Mouse (Mus musculus): ENCODE results near the gene Slc10a7.

The Slc10a7 gene

DNA sequence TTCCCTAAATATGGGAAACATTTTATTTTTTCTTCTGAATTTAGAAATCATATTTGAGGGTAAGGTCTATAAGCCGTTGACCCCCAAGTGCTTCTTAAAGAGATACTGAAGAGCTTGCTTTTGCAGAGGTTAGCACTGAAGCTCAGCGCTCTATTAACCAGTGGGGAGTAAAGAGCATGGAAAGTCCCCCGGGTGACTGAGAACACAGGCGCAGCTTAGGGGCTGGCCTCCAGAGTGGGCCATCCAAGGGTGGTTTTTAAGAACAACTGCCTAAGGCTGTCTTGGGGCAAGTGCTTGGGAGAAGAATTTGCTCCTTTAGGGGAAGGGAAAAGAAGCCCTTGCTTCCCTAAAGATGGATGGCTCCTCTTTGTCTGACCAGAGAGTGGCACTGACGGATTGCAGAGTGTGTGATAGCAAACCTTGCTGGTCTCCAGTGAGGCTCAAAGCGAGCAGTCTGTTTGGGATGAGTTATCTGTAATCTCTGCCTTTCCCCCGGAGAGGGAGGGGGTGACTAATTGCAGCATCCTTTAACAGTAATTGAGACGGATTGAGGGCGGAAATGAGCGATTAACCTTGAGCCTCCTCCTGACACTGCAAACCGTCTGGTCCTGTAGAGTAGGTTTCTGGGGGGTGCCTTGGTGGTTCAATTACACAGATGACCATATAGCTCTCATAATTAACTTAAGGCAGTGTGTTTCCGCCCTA is 115.7 kb downstream of the Slc10a7 start:
- no peak for DNase-seq (ENCODE audit: low read depth)

DNA sequence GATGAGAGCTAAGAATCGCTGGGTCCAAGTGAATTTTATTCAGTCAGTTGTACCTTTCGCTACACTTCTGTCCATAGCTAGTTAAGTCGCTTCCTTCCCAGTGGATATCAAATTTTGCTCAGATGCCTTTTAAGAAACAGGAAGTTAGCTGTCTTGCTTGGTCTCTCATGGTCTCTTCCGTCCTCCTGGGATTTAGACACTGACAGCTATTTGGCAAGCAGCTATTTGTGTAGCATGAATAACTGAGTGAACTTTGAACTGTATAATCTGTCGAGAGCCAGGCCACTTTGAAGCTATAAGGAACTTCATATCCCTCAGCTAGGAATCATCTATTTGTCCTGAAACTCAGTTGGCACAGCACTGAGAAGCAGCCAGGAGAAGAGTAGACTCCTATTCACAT is 117.5 kb downstream of the Slc10a7 start:
- no peak for DNase-seq (ENCODE audit: low read depth)

DNA sequence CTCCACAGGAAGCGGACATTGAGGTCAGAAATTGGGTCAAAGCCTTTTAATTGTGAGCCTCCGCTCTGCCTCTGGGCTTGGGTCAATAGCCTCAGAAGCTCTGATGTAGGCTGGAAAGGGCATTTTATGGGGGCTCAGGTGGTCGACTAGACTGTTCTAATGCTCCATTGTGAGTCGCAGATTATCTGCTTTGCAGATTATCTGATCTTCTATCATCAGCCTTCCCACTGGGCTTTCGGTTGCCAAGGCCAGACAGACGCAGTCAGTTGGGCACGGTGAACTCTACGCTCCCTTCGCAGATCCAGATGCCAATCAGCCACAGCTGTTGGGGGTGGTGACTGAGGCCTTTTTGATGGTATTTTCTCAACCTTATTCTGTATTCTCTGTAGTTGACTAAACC is 118.6 kb downstream of the Slc10a7 start:
- no peak for DNase-seq (ENCODE audit: low read depth)

DNA sequence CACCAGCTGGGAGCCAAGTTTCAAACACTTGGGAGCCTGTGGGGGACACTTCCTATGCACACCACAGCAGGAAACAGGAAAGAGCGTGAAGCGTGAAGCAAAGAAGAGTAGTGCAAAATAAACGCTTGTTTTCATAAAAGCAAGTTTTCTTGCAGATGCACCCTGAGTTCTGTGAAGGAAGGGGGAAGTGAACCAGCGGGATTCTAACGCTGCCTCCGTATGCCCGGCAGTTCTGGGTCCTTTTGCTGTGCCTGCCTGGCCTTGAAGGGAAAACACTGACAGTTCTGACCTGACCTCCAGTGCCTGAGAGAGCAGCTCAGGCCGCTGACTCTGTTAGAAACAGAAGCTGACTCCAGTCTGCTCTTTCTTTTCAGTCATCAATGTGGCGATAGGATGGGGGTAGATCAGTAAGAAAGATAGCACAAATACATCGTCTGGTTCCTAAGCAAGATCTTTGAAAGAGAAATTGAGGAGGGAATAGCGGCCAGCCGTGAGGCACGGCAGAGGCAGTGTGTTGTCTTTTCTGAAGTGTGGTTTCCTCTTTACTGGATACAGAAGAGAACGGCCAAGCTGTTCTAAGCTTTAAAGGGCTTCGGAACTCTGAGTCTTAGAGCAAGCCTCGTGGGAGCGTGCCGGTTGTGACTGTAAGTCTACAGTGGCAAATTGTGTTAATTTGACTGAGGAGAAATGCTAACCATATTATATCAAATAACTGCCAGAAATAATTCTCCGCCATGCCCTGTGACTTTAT is 121.4 kb downstream of the Slc10a7 start:
- peak; percentile 20 for DNase-seq (ENCODE audit: low read depth)

DNA sequence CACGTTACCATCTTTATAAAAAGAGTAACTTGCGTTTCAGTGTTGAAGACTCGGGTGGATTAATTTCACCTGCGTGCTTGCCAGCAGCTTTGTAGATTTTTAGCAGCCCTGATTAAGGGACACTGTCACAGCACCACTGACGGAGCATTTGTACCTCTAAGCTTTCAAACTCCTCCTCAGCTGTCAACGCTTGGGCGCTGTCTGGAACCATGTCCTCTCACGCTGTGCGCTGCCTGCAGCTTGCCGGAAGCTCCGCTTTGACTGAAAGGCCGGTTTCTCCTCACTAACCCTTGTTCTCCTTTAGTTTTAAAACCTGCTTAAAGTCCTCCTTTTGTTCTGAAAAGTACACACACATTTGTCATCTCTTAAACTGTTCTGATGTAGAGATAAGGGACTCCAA is 123.9 kb downstream of the Slc10a7 start:
- no peak for DNase-seq (ENCODE audit: low read depth)

DNA sequence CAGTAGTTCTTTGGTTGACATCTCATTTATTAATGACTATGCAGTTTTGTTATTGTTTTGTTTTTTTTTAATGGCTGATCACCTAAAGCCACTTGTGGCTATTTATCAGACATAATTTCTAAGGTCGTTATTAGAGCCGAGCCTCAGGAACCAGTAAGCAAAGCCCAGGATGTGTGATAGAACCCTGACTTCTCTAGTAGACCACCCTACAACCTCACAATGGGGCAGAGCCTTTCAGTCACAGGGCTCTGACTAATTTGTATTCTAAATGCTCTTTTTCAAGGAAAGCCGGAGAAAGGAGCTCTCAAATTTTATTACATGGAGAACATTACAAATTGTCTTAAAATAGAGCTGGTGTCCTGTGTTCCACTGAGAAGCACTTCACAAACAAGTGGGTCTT is 124.9 kb downstream of the Slc10a7 start:
- no peak for DNase-seq (ENCODE audit: low read depth)

DNA sequence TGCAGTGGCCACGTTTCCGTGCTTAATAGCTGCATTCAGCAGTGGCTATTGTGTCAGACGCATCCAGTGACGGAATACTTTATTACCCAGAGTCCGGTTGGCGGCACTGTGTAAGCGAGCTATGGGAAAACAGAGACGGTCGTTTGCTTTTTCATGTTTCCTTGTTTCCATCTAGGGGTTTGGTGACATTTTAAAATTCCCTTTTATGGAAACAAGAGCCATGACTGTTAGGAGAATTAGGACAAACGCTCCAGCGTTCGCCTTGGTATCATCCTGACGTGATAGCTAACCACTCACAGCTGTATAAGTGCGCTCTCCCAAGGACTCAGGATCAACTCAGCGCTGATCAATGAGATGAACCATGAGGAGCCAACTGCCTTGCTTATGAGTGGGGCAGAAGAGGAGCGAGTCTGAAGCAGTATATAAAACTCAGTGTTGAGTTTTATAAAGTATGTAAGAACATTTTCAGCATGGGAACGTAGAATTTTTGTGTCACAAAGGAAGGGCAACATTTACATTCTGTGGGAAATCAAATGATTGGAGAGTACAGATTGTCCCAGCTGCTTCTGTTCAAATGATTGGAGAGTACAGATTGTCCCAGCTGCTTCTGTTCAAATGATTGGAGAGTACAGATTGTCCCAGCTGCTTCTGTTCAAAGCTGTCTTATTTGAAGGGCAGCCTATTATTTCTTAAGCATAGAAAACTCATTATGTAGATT is 125.5 kb downstream of the Slc10a7 start:
- no peak for DNase-seq (ENCODE audit: low read depth)

DNA sequence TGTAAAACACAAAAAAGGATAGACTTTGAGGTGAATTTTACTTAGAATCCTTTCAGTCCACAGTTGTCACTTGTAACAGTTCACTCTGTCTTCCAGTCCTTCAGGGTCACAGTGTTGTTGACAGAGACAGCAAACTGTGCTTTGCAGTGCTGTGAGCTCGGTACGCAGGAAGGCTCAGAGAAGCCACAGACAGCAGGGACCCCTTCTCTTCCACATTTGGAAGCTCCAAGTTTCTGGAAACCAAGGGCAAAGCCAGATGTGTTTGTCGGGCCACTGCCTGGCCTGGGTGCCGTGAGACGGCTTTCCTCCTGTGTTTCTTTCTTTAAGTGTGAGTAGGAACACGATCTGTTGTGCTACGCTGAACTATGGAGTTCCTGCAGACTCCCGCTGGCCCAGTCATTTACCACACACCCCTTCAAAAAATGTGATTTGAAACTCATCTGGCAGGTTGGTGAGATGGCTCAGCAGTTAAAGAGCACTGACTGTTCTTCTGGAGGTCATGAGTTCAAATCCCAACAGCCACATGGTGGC is 126.2 kb downstream of the Slc10a7 start:
- DNase-seq (ENCODE audit: low read depth): no peak

DNA sequence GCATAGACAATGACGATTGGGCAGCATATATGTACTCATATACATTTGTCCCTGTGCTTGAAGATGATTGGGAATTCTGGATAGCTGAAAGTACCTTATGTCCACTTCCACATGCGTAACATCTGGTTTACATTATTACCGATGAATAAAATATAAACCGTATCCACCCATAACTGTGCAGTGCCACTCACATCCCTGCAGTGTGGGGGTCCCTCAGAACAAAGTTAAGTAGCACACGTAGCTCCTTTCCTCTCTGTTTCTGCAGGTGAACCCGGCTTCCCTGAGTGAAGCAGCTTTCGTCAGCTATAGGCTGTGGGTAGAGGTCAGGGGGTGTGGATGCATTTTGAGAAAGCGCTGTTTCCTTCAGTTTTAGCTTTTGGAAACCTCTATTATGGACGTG is 132.8 kb downstream of the Slc10a7 start:
- no peak for DNase-seq (ENCODE audit: low read depth)

DNA sequence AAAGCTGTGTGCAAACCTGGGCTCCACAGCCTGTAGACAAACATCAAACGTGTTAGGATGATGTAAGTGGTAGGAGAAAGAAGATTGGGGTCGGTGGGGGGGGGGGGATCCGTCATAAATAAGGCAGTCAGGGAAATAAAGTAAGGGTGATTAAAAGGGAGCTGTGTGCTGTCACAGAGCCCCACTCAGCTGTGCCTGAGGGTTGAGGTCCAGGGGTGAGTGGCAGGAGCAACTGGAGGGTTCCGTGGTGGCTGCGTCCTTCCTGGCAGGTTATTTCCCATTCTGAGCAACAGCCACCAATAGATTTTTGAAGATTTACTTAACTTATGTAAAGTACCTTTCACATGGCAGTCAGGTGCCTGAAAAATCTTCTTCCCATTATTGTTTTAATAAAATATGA is 133.2 kb downstream of the Slc10a7 start:
- no peak for DNase-seq (ENCODE audit: low read depth)

DNA sequence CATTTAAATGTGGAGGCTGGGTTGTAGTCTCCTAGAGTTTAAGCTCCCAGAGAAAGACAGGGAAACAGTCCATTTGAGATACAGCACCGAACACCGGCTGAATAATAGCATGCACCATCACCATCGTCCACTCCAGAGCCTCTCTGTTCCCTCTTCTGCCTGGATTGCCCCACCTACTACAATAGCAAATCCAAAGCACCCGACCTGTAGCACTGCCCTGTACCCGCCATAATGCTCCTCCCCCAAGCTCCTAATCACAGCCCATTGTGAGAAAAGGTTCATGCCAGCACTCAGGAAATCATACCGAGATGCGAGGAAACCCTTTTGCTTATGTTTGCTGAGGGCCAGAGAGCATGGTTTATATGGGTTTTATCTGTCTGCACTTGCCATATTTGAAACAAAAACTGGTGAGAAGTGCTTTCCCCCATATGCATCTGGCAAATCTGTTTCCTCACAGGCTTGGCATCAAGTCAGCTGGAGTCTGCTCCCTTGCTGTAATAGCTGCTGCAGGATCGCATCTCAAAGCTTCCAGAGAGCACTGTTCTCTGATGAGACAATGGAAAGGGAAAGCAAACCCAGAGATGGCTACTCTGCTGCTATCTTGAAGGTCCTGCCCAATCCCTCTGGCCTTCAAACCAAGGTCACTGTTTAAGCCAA is 138.0 kb downstream of the Slc10a7 start:
- no peak for DNase-seq (ENCODE audit: low read depth)

DNA sequence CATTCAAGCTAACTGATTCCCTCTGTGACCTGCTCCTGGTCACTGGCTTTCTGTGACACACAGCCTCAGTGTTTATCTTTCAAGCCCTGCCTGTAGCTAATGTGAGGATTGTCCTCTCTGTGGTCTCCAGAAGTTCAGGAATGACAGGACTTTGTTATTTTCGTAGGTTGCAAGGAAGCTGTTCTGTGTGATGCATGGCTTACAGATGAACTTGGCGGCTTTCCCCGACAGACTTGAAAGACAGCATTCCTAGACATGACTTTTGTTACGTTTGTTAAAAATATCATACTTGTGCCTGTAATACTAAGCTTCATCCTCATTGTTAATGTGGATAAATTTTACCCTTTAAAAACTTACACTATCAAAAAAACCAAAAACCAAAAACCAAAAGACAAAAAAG is 138.7 kb downstream of the Slc10a7 start:
- DNase-seq (ENCODE audit: low read depth): no peak

DNA sequence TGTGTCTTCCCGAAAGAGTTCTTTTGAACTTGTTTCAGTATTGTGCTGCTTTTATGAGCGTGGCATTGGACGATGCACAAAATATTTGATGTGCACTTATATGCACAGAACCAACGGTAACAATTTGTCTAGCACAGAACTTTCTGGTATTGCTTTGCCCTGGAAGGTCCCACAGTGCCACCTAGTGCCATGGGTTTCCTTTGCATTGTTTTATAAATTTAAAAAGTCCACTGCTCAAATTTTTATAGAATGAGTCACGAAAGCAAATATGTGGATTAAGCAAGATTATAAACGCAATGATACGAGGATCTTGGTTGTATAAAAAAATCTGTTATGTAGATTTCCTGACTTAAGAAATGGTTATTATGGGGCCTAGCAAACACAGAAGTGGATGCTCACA is 139.8 kb downstream of the Slc10a7 start:
- peak; percentile 63 for DNase-seq (ENCODE audit: low read depth)

DNA sequence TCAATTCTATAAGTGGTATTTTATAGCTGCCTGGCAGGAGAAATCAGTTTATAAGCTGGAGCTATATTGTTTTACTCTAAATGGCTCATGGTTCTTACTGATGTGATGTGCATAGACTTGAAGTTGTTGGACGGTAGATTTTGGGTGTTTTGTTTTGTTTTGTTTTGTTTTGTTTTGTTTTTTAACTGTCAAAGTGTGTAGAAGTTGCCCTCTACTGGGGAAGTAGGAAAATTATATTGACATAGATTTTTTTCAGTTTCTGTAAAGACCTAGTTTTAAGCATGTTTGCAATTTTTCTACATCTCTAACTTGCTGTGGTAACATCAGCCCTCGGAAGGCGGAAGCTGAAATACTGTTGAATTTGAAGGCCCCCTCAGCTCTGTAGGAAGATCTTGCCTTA is 142.5 kb downstream of the Slc10a7 start:
- DNase-seq (ENCODE audit: low read depth): no peak

DNA sequence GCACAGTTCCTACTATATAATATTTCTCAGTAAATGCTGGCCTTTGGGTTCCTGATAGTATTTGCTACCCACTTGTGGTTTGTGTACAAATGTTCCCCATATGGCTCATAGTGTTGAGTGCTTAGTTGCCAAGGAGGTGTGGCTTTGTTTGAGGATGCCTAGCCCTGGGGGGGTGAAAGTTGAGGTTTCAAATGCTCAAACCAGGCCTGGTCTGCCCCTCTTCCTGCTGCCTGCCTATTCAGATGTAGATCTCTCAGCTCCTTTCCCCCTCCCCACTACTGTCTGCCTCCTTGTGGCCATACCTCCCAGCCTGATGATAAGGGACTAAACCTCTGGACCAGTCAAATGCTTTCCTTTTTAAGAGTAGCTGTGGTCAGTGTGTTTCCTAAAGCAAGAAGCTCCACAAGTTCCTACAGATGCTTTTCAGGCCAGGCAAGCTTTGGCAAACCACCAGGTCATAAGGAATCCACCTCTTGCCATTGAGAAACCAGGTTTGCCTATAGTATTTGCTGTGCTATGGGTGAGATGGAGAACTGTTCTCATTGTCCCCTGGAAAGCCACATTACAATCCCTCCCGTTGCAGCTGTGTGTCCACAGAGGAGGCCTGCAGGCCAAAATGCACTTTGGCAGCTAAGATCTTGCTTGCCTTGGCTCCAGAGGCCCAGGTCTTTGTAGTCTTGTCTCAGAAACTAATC is 146.4 kb downstream of the Slc10a7 start:
- DNase-seq (ENCODE audit: low read depth): no peak

DNA sequence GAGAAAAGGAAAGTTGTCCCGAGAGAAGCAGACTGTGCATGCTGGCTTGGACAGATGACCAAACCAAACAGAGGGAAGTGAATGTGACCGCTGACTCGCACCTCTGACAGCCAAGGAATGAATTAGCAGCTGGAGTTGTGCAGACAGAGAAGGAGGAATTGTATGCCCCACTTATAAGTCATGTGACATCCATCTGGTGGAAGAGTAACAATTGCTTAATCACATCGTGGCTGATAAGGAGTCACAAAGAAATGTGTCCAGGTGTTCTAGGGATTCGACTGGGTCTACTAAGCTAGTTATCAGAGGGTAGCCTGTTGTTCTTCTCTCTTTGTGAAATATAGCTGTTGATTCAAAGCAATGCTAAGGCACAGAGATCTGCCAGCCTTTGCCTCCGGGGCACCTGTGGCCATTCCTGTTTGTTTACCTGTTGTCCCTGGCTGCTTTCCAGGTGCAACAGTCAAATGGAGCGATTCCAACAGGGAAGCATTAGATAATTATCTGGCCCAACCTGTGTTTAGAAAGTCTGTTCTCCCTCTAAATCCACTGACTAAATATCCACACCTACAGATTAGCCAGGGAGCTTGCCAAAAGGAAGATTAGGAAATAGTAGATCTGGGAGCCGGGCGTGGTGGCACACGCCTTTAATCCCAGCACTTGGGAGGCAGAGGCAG is 147.7 kb downstream of the Slc10a7 start:
- no peak for DNase-seq (ENCODE audit: low read depth)

DNA sequence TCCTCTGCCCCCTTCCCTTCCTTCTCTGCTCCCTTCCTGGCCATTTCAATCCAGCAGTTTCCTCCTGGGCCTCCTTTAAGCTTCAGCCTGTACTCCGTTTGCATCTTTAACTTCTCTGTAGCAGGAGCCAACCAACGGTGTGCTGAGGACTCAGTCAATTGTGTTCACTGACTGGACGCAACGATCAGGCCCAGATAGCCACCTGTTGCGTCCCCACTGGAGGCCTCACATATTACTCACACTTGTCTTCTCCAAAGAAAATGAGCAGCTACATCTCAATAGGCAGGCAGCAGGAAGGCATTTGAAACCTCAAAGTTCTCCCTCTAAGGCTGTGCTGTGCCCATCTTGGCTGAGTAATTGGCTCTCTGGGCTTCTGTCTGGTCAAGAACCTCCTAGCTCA is 149.0 kb downstream of the Slc10a7 start:
- DNase-seq (ENCODE audit: low read depth): no peak

DNA sequence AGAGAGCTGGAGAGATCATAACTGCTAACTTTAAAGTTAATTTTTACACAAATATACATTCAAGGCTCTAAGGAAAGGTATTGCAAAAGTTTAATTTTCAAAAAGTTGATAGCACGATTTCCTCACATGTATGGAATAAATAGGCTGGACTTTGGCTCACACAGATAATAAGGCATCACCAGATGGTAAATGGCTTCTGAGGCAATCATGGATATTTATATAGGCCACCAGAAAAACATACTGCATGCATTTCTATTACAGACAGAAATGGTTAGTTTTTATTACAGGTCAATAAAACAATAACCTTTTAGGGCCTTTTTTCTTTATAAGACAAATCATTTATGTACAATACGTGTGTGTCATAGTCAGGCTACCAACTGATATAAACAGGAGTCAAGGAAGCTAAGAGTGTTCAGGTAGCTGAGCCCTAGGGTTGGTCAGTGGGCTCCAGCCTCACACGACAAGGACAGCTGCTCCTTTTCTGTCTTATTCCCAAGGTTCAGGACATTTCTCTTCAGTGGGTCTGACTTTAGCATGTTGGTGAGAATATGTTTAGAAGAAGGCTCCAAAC is 150.6 kb downstream of the Slc10a7 start:
- DNase-seq (ENCODE audit: low read depth): no peak

DNA sequence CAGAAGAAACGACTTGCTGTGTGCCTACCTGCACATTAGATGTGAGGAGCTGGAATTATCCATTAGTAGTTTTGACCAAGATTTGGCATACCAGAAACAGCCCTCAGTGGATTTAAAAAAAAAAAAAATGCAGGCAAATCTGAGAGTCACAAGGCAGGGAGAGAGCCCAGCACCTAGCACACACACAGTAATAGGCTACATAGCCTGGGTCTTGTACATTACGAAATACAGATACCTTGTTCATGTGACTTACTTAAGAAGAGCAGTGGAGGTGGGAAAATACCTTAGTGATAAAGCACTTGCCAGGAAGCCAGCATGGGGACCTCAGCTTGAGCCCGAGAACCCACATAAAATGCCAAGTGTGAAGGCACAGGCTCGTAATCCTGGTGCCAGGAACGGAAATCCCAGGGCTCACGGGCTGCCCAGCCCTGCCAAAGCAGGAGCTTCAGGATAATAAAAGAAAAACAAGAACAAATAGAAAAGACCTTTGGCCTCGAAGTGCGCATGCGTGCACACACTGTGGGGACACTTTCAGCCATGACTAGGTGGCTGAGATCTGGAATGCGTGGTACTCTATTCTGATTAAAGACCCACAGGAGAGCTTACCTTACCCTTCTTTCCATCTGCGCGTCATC is 155.3 kb downstream of the Slc10a7 start:
- no peak for DNase-seq (ENCODE audit: low read depth)

DNA sequence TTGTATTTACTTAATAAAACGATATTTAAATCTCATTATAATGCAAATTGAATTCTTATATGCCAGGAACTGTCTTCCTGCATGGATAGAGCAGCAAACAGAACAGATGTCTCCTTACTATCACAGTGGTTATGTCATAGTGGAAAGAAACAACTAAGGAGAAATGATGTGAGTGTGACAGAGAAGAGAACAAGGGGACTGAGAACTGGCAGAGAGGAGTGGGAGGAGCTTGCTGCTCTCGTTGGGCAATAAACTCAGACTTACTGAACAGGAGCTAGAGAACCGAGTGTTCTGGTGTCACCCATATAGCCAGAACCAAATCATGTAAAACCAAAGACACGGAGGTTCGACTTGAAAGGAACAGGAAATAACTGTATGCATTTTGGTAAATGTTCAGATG is 158.3 kb downstream of the Slc10a7 start:
- DNase-seq (ENCODE audit: low read depth): no peak

Data from naive thymus-derived CD4-positive, alpha-beta T cell, adult 2 months (primary cell).